Mouse (Mus musculus): ENCODE results near the gene Dlx1. TPM values are rescaled to one million over a fixed set of nuclear protein-coding genes. Genes with fewer than 3 reads are reported as not detected.

Dlx1 gene
- polyA plus RNA-seq, 1 experiment from 2014 or later, result 8.3 TPM

GRCm38 (mm10) chr2:71543948-71544347 lies 16.0 kb downstream of the Dlx1 start:
- Histone ChIP-seq H3K27me3 (peaks cover 90% of the 10 kb centered on the region), H3K4me1 (peaks cover 29% of the 10 kb centered on the region), H3K27ac (no peak overlapping the region), H3K36me3 (no peaks in the 10 kb centered on the region), H3K4me2 (replicated peaks) (peak overlapping the region; percentile 98), H3K9me3 (replicated peaks) (no peaks in the 10 kb centered on the region), H3K4me3 (peak overlapping the region; percentile 51), H3K9ac (peak overlapping the region; percentile 29; the same call in 1 of the 2 replicates)
- ATAC-seq (ENCODE audit: low FRiP score), result no peak
- WGBS, result under 1% methylated on average over 20 of the region's 20 CpGs

GRCm38 (mm10) chr2:71544391-71545285 lies 16.7 kb downstream of the Dlx1 start:
- H3K4me1 ChIP-seq, result peaks cover 28% of the 10 kb centered on the region
- H3K9ac ChIP-seq, result peak overlapping the region; percentile 29
- WGBS, result 1% methylated on average over 61 of the region's 61 CpGs
- H3K27me3 ChIP-seq, result peaks cover 90% of the 10 kb centered on the region
- H3K4me2 ChIP-seq (replicated peaks), result peak overlapping the region; percentile 98
- H3K4me3 ChIP-seq, result peak overlapping the region; percentile 51
- H3K36me3 ChIP-seq, result no peaks in the 10 kb centered on the region
- no peak overlapping the region for H3K27ac ChIP-seq
- H3K9me3 ChIP-seq (replicated peaks), result no peaks in the 10 kb centered on the region
- ATAC-seq (ENCODE audit: low FRiP score), result no peak

- H3K9ac ChIP-seq, result peak overlapping the region; percentile 54; the same call in 1 of the 2 replicates
Observed at GRCm38 (mm10) chr2:71545401-71545881, 17.5 kb downstream of the Dlx1 start.

GRCm38 (mm10) chr2:71545882-71546639 lies 18.1 kb downstream of the Dlx1 start:
- peak; percentile 46 for ATAC-seq (ENCODE audit: low FRiP score)
- Histone ChIP-seq H3K4me2 (replicated peaks) (peak overlapping the region; percentile 98), H3K27ac (0 out of 2 replicates have a peak overlapping the region, but pooled peaks have one; percentile 9), H3K4me3 (peak overlapping the region; percentile 51), H3K4me1 (peaks cover 21% of the 10 kb centered on the region), H3K27me3 (peaks cover 90% of the 10 kb centered on the region), H3K36me3 (no peaks in the 10 kb centered on the region), H3K9ac (peak overlapping the region; percentile 54), H3K9me3 (replicated peaks) (no peaks in the 10 kb centered on the region)
- whole genome bisulfite sequencing, result under 1% methylated on average over 59 of the region's 59 CpGs

More at GRCm38 (mm10) chr2:71545401-71545881, 17.5 kb downstream of the Dlx1 start:
- under 1% methylated on average over 32 of the region's 32 CpGs for WGBS
- H3K4me3 ChIP-seq, result peak overlapping the region; percentile 51
- H3K27ac ChIP-seq, result no peak overlapping the region
- ATAC-seq (ENCODE audit: low FRiP score), result 0 out of 2 replicates have a peak, but pooled peaks have one; percentile 1
- no peaks in the 10 kb centered on the region for H3K36me3 ChIP-seq
- peaks cover 90% of the 10 kb centered on the region for H3K27me3 ChIP-seq
- peak overlapping the region; percentile 98 for H3K4me2 ChIP-seq (replicated peaks)
- H3K9me3 ChIP-seq (replicated peaks), result no peaks in the 10 kb centered on the region
- peaks cover 25% of the 10 kb centered on the region for H3K4me1 ChIP-seq

- peaks cover 90% of the 10 kb centered on the region for H3K27me3 ChIP-seq
- H3K4me1 ChIP-seq, result peaks cover 19% of the 10 kb centered on the region
- 0 out of 2 replicates have a peak within 1 kb of the TSS, but pooled peaks have one; percentile 9 for H3K27ac ChIP-seq
- peak within 1 kb of the TSS; percentile 98 for H3K4me2 ChIP-seq (replicated peaks)
- H3K4me3 ChIP-seq, result peak within 1 kb of the TSS; percentile 51
- H3K36me3 ChIP-seq, result no peaks in the 10 kb centered on the region
- under 1% methylated on average over 37 of the region's 37 CpGs for WGBS
- peak; percentile 77 for ATAC-seq (ENCODE audit: low FRiP score)
- peak within 1 kb of the TSS; percentile 54 for H3K9ac ChIP-seq
- no peaks in the 10 kb centered on the region for H3K9me3 ChIP-seq (replicated peaks)
Observed at GRCm38 (mm10) chr2:71546640-71547071, 18.7 kb downstream of the Dlx1 start, which contains the start of gene Dlx2. Gene Dlx2, minus strand, starts transcription at chr2:71546754.

- H3K4me3 ChIP-seq, result no peak overlapping the region
- H3K4me2 ChIP-seq (replicated peaks), result no peak overlapping the region
- no peak overlapping the region for H3K27ac ChIP-seq
- peaks cover 22% of the 10 kb centered on the region for H3K4me1 ChIP-seq
- H3K9me3 ChIP-seq (replicated peaks), result no peaks in the 10 kb centered on the region
- peaks cover 90% of the 10 kb centered on the region for H3K27me3 ChIP-seq
- no peak for ATAC-seq (ENCODE audit: low FRiP score)
- no peak overlapping the region for H3K9ac ChIP-seq
- 0% methylated on average over 8 of the region's 8 CpGs for WGBS
- no peaks in the 10 kb centered on the region for H3K36me3 ChIP-seq
Observed at GRCm38 (mm10) chr2:71547829-71548228, 19.9 kb downstream of the Dlx1 start.

GRCm38 (mm10) chr2:71550330-71550729 lies 22.4 kb downstream of the Dlx1 start:
- WGBS, result 22% methylated on average over 3 of the region's 3 CpGs
- H3K36me3 ChIP-seq, result no peaks in the 10 kb centered on the region
- no peak for ATAC-seq (ENCODE audit: low FRiP score)
- no peak overlapping the region for H3K9ac ChIP-seq
- H3K4me3 ChIP-seq, result no peak overlapping the region
- no peak overlapping the region for H3K27ac ChIP-seq
- no peaks in the 10 kb centered on the region for H3K9me3 ChIP-seq (replicated peaks)
- H3K4me1 ChIP-seq, result peaks cover 20% of the 10 kb centered on the region
- H3K4me2 ChIP-seq (replicated peaks), result no peak overlapping the region
- peaks cover 82% of the 10 kb centered on the region for H3K27me3 ChIP-seq

GRCm38 (mm10) chr2:71551704-71552103 lies 23.8 kb downstream of the Dlx1 start:
- H3K4me1 ChIP-seq, result peaks cover 8% of the 10 kb centered on the region
- H3K9me3 ChIP-seq (replicated peaks), result no peaks in the 10 kb centered on the region
- H3K36me3 ChIP-seq, result no peaks in the 10 kb centered on the region
- H3K27me3 ChIP-seq, result peaks cover 68% of the 10 kb centered on the region
- no peak overlapping the region for H3K27ac ChIP-seq
- 2% methylated on average over 18 of the region's 18 CpGs for WGBS
- no peak overlapping the region for H3K9ac ChIP-seq
- H3K4me3 ChIP-seq, result no peak overlapping the region
- peak overlapping the region; percentile 17; the same call in 1 of the 2 replicates for H3K4me2 ChIP-seq (replicated peaks)
- no peak for ATAC-seq (ENCODE audit: low FRiP score)

- H3K9ac ChIP-seq, result no peak overlapping the region
- no peak for ATAC-seq (ENCODE audit: low FRiP score)
- H3K4me2 ChIP-seq (replicated peaks), result no peak overlapping the region
- no peaks in the 10 kb centered on the region for H3K36me3 ChIP-seq
- H3K9me3 ChIP-seq (replicated peaks), result 0 out of 2 replicates have a peak, but pooled peaks cover 5% of the 10 kb centered on the region
- H3K4me3 ChIP-seq, result no peak overlapping the region
- WGBS, result 62% methylated on average over 5 of the region's 5 CpGs
- H3K4me1 ChIP-seq, result peaks cover 7% of the 10 kb centered on the region
- no peak overlapping the region for H3K27ac ChIP-seq
- H3K27me3 ChIP-seq, result peaks cover 30% of the 10 kb centered on the region
Observed at GRCm38 (mm10) chr2:71556071-71556470, 28.2 kb downstream of the Dlx1 start.

- Histone ChIP-seq H3K9ac (no peak overlapping the region), H3K36me3 (no peaks in the 10 kb centered on the region), H3K4me3 (no peak overlapping the region), H3K27ac (no peak overlapping the region), H3K27me3 (no peaks in the 10 kb centered on the region), H3K9me3 (replicated peaks) (no peaks in the 10 kb centered on the region), H3K4me2 (replicated peaks) (no peak overlapping the region), H3K4me1 (no peaks in the 10 kb centered on the region)
- 84% methylated on average over 9 of the region's 9 CpGs for WGBS
- ATAC-seq (ENCODE audit: low FRiP score), result no peak
Observed at GRCm38 (mm10) chr2:71566466-71566865, 38.6 kb downstream of the Dlx1 start.

GRCm38 (mm10) chr2:71573736-71574135 lies 45.8 kb downstream of the Dlx1 start:
- H3K4me1 ChIP-seq, result no peaks in the 10 kb centered on the region
- no peaks in the 10 kb centered on the region for H3K36me3 ChIP-seq
- H3K27ac ChIP-seq, result no peak overlapping the region
- no peak overlapping the region for H3K9ac ChIP-seq
- H3K27me3 ChIP-seq, result no peaks in the 10 kb centered on the region
- no peak overlapping the region for H3K4me3 ChIP-seq
- H3K4me2 ChIP-seq (replicated peaks), result no peak overlapping the region
- ATAC-seq (ENCODE audit: low FRiP score), result no peak
- no peaks in the 10 kb centered on the region for H3K9me3 ChIP-seq (replicated peaks)
- 69% methylated on average over 4 of the region's 4 CpGs for WGBS

- no peaks in the 10 kb centered on the region for H3K9me3 ChIP-seq (replicated peaks)
- H3K27me3 ChIP-seq, result peaks cover 8% of the 10 kb centered on the region; the same call in 1 of the 2 replicates
- no peak overlapping the region for H3K9ac ChIP-seq
- 91% methylated on average over 2 of the region's 2 CpGs for WGBS
- no peak overlapping the region for H3K27ac ChIP-seq
- no peak for ATAC-seq (ENCODE audit: low FRiP score)
- 0 out of 2 replicates have a peak, but pooled peaks cover 4% of the 10 kb centered on the region for H3K4me1 ChIP-seq
- H3K36me3 ChIP-seq, result no peaks in the 10 kb centered on the region
- no peak overlapping the region for H3K4me2 ChIP-seq (replicated peaks)
- H3K4me3 ChIP-seq, result no peak overlapping the region
Observed at GRCm38 (mm10) chr2:71577059-71577458, 49.1 kb downstream of the Dlx1 start.
